Comparison of ENCODE assay signal across 1 mouse cellular context in the genomic region with DNA sequence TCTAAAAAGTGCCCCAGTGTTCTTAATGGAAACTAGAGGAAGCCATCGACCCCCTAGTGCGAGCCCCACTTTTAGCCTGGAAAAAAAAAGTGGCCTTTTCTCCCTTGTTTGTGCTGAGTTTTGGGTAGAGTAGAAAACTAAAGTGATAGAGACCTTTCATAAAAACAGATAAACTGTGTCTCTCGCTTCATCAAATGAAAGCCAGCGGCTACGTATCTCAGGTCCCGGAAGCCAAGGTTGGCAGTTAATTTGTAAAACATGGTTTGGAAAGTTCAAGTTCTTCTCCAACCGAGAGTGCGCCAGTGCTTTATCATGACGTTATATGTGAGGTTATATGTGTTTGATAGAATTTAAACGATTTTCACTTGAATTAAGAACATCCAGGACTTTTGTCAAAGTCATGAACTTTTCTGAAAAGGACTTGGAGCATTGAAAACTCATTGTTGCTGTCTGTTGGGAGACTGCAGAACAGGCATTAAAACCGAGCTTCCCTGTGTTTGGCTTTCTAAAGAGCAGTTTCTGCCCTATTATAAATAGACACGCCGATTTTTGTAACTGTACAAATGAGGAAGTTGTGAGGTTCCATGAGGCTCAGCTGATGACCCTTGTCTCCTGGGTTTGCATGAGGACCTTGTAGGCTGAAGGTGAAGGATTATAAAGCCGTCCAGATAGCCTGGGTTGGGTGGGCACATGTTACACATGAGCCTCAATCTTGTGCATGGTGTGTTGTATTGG.
A peak's percentile ranks its signal among the peaks of the same experiment; 100 is the strongest.
TF ChIP-seq lines count a peak whose summit lies in the region.

No protein-coding gene starts in this region.

TF ChIP-seq in MEL, 35 proteins besides CTCF, POLR2A, EP300 and RAD21 (continued from another document):
- no peak; the same call in 1 of the 2 replicates for TF ChIP-seq USF1 (IDR thresholded peaks at IDR 0.05; ENCODE audit: low read depth, low read length)
- TF ChIP-seq MYB (IDR thresholded peaks at IDR 0.05; ENCODE audit: low read depth, low read length) = peak; percentile 57; the same call in 1 of the 2 replicates
- no peak; the same call in 1 of the 2 replicates for TF ChIP-seq CHD2 (IDR thresholded peaks at IDR 0.05; ENCODE audit: low read length)
- peak; percentile 75 for TF ChIP-seq POLR2AphosphoS2 (IDR thresholded peaks at IDR 0.05; ENCODE audit: low read length)
- TF ChIP-seq MAFK (IDR thresholded peaks at IDR 0.05; ENCODE audit: borderline replicate concordance, low read depth, low read length) = no peak
- peak; percentile 92 for TF ChIP-seq MAX (IDR thresholded peaks at IDR 0.05; ENCODE audit: low read length)
- no peak for TF ChIP-seq JUND (IDR thresholded peaks at IDR 0.05; ENCODE audit: low read depth, low read length)
- no peak for TF ChIP-seq USF2 (IDR thresholded peaks at IDR 0.05; ENCODE audit: borderline replicate concordance in 1 of 2, insufficient read depth in 1 of 2, low read depth in 1 of 2, low read length in 2 of 2)
- TF ChIP-seq CHD1 (IDR thresholded peaks at IDR 0.05; ENCODE audit: low read depth, low read length) = no peak
- TF ChIP-seq NELFE (IDR thresholded peaks at IDR 0.05; ENCODE audit: low read depth, low read length) = peak; percentile 44; the same call in 1 of the 2 replicates
- TF ChIP-seq E2F4 (IDR thresholded peaks at IDR 0.05; ENCODE audit: borderline replicate concordance, low read depth, low read length) = no peak
- TF ChIP-seq TBP (IDR thresholded peaks at IDR 0.05; ENCODE audit: low read depth, low read length) = peak; percentile 94
- peak; percentile 24; the same call in 1 of the 2 replicates for TF ChIP-seq ZMIZ1 (IDR thresholded peaks at IDR 0.05; ENCODE audit: low read depth, low read length)
- TF ChIP-seq TAL1 (IDR thresholded peaks at IDR 0.05; ENCODE audit: low read length) = no peak
- peak; percentile 18; the same call in 1 of the 2 replicates for TF ChIP-seq HCFC1 (IDR thresholded peaks at IDR 0.05; ENCODE audit: low read depth, low read length)
- TF ChIP-seq KAT2A (conservative IDR thresholded peaks at IDR 0.05; ENCODE audit: low read depth, low read length) = 0 out of 2 replicates have a peak, but pooled peaks have one; percentile 15
- TF ChIP-seq GABPA (IDR thresholded peaks at IDR 0.05; ENCODE audit: low read depth, low read length) = no peak
- TF ChIP-seq TCF12 (IDR thresholded peaks at IDR 0.05; ENCODE audit: low read depth, low read length) = peak; percentile 41
- TF ChIP-seq MAZ (IDR thresholded peaks at IDR 0.05; ENCODE audit: low read depth, low read length) = no peak
- peak; percentile 2 for TF ChIP-seq GATA1 (IDR thresholded peaks at IDR 0.05; ENCODE audit: low read depth, low read length)
- TF ChIP-seq BHLHE40 (IDR thresholded peaks at IDR 0.05; ENCODE audit: borderline replicate concordance, low read depth, low read length) = peak; percentile 3; the same call in 1 of the 2 replicates
